Mouse (Mus musculus): ENCODE measurements around the gene Rack1.

The Rack1 gene

DNA sequence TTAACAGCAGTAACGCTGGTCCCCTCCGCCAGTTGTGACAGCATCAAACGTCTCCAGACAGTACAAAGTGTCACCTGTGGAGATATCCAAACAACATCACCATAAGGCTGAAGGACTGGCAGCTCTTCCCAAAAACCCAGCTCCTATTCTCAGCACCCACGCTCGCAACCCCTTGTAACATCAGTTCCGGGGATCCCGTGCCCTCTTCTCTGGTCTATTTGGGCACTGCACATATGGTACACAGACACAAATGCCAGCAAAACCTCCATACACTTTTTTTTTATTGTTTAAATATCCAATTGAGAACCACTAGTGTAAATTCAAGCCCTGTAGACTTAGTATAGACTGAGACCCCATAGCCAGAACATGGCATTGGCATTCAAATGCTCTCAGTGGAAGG lies 4.9 kb upstream of the Rack1 start:
- no peak for DNase-seq (ENCODE audit: low spot score)

DNA sequence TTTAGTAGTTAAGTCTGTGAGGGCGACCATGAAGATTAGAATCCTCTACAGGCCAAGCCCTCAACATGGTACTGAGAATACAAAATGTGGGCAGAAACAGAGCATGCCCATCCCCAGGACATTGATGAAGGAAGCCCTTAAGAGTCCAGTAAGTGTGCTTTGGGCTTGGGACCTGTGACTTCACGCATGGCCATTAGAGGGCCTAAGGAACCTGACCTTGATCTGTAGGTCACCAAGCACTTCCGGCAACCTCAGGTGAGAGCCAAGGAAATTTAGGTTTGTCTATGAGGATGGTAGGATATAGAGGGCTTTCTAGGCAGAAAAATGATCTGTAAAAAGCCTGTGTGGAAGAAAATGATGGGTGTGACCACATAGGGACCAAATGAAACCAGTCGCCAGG lies 3.8 kb upstream of the Rack1 start:
- no peak for DNase-seq (ENCODE audit: low spot score)

DNA sequence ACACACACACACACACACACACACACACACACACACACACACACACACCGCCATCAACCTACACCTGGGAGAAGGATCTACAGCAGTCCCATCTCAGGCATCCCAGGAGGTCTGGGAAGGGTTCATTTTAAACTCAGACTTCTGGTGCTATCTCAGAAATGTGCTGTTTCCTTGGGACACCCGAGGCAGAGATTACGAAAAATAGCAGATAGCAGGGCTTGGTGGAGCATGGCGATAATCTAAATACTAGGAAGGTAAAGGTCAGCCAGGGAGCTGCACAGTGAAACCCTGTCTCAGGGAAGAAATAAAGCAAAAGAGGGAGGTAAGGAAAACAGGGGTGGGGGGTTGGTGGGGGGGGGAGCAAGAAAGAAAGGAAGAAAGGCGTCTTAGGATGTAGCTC lies 2.8 kb upstream of the Rack1 start:
- DNase-seq (ENCODE audit: low spot score) = no peak

DNA sequence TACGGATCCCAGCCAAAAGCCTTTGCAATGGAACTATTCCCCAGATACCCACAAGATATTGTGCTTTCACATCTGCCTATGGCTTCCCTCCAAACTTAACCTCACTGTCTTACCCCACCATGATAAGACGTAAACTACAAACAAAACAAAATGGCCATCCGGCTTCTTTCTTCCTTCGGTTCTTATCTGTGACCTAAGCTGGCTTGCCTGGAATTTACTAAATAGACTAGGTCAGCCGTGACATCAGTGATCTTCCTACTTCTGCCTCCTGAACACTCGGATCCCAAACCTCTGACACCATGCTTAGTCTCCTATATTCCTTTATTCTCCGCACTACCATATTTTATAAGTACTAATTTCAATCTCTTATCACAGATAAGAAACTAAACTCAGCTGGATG lies 1.8 kb upstream of the Rack1 start:
- no peak for DNase-seq (ENCODE audit: low spot score)

DNA sequence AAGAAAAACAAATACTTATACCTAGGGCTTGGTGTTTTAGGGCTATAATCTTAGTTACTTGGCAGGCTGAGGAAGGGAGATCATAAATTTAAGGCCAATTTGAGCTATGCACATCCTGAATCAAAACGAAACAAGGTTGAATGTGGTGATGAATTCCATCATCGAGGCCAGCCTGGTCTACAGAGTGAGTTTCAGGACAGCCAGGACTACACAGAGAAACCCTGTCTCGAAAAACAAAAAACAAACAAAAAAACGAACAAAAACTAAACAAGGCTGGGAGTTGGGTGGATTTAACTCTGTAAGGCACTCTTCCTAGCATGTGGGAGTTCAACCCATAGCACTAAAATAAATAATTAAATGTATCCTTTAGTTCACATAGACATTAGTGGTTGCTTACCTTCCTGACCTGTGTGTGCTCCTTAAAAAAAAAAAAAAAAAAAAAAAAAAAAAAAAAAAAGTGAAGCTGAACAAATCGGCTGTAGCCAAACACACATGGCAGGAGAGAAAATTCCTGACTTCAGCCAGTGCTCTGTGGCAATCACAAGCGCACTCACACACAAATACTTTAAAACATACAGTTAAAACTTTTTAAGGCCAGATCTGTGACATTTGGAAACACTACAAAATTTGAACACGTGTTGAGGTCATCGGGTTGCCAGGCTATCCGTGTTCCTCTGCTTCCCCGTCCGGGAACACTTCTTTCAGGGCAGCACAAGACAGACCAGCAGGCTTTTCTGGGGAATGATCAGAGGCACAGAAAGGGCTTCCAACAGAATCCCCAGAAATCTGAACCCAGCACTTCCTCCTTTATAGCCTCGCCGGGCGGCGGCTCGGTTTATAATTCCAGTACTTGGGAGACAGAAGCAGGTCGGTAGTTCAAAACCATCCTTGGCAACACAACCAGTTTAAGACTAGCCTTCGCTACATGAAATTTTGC lies 880 bp upstream of the Rack1 start:
- no peak for DNase-seq (ENCODE audit: low spot score)

DNA sequence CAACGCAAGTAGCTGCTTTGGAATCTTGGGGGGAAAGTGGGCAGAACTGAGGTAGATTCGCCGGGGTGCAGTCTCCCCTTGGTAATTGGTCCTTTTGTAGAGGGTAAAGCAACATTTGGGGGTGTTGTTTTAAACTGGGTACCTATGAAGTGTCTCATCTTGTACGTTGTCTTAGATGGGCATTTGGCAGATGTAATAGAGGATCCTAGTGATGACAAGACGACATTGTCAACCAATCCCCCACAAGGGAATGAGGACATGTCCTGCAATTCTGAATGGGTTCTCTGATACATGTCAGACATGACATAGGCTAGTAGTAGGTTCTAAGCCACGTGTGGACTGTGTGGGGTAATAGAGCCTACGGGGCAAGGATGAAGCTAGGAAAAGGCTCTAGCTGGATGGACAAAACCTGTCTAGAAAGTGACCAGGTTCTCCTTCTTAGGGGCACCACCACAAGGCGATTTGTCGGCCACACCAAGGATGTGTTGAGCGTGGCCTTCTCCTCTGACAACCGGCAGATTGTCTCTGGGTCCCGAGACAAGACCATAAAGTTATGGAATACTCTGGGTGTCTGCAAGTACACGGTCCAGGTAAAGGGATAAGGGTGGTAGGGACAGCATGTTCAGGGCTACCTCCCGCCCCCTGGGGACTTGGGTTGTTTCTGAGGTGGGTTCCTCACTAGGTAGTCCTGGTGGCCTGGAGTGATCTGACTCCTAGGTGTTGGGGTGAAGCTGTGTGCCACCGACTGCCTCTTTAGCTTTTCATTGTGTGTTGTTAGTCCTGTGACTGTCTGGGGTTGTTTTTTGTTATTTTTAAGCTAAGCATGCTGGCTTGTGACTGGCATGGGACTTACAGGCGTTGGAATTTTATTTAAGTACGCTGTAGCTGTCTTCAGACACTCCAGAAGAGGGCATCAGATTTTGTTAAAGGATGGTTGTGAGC lies 2.0 kb downstream of the Rack1 start:
- no peak for DNase-seq (ENCODE audit: low spot score)

DNA sequence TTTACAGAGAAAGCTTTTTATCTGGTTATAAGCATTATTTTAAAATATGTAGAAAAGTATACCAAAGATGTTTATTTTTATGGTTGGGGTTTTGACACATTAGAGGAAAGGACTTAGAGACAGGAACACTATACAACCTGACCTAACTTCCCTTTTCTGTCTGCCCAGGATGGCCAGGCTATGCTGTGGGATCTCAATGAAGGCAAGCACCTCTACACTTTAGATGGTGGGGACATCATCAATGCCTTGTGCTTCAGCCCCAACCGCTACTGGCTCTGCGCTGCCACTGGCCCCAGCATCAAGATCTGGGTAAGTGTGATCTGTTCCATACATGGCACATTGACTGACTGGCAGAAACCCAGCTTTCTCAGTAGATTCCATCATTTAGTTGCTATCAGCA lies 3.9 kb downstream of the Rack1 start:
- no peak for DNase-seq (ENCODE audit: low spot score)

DNA sequence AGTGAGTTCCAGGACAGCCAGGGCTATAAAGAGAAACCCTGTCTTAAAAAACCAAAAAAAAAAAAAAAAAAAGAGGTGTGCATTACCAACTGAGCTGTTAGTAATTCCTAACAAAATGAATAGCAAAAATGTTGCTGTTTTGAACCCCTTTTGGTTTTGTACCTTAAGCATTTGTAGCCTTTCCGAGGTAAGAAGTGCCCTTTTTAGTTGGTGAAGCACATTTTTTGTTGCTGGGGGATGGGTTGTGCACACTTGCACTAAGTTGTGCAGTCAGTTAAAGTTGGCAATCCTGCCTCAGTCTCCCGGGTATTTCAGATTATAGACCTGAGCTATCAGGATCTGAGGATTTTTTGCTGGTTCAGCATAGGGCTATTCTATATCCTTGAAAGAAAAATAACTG lies 4.8 kb downstream of the Rack1 start:
- DNase-seq (ENCODE audit: low spot score) = no peak

DNA sequence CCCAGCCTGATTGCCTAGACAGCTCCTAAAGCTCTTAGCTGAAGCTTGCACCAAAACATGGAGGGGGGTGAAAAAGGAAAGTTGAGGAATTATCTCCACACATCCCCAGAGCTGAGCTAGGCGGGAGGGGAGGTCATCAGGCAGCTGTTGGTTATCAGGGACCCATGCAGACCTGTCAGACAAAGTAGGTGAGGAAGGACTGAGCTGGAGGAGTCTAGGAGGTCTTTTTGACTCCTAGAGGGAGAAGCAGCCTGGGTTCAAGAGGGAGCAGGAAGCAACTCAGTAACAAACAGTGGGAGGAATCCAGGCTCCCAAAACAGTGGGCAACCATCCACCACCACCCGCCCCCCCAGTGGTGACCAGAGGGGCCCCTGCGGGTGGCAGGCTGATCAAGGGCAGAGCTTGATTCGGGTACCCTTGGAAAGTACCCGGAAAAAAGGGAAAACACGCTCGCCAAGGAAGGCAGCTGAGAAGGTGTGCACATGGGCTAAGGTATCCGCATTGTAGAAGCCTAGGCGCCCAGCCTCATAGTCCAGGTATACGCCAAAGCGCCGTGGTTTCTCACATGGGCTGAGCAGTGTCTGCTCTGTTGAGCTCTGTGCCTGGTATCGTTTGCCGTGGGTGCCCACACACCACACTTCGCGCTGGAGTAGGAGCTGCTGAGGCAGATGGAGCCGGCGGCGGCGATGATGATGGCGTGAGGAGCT lies 6.9 kb downstream of the Rack1 start:
- DNase-seq (ENCODE audit: low spot score) = no peak

DNA sequence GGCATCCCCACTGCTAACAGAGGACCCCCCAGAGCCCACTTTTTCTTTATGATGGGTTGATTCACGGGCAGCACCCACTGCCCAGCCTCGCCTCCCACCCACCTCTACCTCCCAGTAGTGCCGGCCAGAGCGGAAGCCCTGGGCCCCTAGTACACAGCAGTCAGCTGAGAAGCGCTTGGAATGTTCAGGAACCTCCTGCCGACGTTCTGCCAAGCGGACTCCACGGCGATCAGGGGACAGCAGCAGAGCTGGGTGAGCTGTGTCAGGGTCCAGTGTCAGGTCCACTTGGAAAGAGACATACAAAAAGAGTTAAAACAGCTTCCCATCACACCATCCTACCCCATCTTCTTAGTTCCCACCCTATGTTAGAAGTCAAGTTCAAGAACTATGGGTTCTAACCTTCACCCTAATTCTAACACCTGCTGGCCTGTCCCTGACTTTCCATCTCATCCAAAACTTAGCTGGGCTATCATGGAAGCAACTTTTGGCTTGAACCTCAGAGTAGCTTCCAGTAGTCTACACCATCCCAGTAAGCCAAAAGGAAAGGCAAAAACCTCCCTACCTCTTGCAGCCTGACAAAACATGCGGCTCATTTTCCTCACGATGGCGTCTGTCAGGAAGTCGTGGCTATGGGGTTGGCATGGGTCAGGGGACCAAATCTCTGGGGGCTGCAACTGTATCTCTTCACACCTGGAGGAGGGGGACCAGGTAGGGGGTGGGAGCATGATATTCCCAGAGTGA lies 7.6 kb downstream of the Rack1 start:
- no peak for DNase-seq (ENCODE audit: low spot score)

DNA sequence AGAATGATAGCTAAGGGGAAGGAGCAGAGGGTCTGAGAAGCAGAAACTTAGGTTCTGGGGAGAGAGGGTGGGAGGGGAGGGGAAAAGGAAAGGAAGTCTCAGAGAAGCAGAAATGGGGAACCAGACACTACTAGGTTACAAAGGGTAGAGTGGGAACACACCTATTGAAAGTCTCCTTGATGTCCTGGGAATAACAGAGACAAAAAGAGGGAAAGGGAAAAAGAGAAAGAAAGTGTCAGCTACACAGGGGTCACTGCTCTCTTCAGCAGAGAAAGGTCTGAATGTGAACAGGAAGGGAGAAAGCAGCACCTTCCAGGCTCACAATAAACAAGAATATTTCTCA lies 8.1 kb downstream of the Rack1 start:
- no peak for DNase-seq (ENCODE audit: low spot score)

DNA sequence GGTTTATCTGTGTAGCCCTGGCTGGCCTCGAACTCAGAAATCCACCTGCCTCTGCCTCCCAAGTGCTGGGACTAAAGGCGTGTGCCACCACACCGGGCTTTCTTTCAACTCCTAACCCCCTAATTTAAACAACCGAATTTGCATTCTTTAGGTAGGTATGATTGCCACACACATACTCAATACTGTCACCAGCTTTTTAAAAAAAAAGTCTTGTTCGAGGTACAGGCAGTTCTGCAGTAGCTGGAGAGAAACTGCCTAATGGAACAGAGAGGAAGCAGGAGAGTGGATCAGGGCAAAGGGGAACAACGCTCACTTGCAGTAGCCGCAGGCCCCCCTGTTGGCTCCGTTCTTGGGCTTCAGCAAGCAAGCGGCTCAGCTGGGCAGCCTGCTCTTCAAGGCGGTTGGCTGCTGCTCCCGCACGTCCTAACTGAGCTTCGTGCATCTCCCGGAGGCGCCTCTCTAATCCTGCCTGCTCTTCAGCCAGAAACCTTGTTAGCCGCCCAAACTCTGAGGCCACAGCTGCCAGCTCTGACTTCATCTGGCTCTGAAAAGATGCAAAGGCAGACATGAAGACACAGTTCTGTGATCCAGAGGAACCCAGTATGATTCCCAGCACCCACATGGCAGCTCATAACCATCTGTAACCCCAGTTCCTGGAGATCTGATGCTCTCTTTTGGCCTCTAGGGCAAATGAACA lies 8.8 kb downstream of the Rack1 start:
- no peak for DNase-seq (ENCODE audit: low spot score)

DNA sequence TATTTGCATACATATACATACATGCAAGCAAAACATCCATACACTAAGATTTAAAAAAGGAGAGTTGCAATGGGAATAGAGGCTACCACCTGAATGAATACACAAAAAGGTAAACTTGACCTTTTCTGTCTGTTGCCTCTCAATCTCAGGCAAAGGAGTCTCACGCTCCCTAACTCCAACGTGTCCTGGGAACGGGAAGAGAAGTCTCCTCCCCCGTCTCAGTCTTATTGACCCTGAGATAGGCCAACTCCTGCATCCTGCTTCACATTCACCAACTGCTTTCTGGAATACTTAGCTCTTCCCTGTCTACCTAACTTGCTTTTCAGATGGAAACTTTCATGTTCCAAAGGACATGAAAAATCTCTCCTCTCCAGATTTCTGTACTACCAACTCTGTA lies 9.3 kb downstream of the Rack1 start:
- no peak for DNase-seq (ENCODE audit: low spot score)

DNA sequence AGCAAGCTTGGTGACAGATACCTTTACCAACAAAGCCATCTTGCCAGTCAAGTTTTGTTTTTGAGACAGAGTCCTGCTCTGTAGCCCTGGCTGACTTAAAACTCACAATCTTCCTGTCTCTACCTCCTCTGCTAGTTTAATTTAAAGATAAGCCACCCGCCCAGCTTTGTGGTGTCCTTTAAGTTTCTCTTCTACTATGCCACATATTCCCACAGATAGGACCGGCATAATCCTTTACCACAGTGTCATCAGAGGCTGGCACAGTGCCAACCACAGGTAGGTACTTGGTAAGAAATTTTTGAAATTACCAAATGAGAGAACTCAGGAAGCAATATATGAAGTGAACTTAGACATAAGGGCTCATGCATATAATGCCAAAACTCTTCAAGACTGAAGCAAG lies 10.0 kb downstream of the Rack1 start:
- no peak for DNase-seq (ENCODE audit: low spot score)

DNA sequence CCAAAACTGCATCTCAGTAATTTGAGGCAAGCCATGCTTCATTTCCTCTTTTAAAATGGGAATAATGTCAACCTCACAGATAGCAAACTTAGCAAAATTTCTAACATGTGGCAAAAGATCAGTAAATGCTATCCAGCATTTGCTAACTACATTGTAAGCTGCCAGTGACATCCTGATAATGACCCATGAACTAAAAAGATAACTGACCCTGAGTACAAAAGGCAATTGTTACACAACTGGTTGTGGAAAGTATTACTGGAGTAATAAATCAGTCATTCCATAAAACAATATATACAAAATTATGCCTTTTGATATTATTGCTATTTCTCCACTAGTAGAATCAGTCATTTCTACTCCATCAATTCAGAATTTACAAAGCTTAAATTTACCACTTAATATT lies 13.7 kb downstream of the Rack1 start:
- no peak for DNase-seq (ENCODE audit: low spot score)

DNA sequence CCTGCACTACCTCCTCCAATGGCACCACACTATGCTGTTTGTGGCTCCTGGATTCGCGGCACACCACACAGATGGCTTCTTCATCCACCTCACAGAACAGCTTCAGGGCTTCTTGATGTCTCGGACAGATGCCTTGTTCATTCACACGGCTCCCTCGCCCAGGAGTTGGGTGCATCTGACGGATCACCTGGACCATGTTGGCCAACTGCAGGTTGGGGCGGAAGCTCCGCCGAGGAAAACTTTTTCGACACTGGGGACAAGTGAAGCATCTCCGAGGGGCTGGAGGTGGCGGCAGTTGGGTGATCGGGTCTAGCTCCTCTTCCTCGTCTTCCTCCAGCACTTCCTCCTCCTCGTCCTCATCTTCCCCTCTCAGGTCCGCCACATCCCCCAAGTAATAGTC lies 15.7 kb downstream of the Rack1 start:
- DNase-seq (ENCODE audit: low spot score) = no peak

DNA sequence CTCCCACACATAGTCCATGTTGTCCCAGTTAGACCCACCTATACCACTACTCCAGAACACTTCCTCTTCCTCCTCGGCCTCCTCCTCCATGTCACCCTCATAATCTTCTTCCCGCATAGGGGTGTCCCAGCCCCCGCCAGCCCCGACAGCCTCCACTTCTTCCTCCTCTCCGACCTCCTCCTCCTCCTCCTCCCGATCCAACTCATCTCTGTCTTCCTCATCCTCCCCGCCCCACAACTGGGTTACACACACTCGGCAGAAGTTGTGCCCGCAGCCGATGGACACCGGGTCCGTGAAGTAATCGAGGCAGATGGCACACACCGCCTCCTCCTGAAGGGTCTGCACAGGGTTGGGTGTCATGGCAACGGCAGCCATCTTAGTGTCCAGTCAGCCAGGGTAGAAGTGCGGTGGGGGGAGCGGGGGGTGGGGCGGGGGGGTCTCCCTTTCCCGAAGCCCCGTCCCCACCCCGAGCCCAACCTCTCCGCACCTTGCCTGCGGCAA lies 16.2 kb downstream of the Rack1 start:
- peak; percentile 78 for DNase-seq (ENCODE audit: low spot score)

DNA sequence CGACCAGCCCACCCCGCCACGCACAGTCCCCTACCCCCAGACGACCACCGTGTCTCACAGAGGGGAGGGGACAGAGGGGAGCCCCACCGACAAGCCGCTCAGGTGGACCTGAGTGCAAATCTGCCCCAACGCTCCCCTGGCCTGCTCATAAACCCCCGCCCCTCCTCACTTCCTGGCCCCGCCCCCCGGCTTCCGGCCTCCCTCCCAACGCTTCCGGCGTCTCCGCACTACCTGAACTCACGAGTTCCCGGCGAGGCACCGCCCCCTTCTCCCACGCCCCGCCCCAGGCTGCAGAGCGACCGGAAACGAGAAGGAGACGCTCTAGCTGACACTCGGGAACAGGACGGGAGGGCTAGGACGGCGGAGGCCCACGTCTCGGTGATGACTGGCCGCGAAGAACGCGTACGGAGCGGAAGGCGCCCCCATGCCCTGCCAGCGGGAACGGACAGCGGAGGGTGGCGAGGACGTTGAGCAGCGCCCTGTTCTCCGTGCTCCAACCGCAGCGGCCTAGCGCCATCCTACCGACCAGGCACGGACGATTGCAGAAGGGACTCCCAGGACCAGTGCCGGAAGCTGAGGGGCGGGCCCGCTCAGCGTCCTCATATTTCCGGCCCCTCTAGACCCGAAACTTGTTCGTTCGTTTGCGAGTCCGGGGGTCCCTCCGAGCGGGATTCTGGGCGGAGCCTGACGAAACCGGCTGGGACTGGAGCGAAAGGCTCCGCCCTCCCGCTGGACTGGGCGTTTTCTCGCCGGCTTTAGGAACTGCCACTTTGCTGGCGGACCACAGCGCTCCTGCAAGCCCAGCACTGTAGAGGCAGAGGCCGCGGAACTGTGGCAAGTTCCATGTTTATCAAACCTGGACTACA lies 16.9 kb downstream of the Rack1 start, which contains the start of gene Trim41:
Gene Trim41, minus strand, starts transcription at position 554 of the 866 bp plus-strand sequence.
- DNase-seq (ENCODE audit: low spot score) = peak; percentile 98

DNA sequence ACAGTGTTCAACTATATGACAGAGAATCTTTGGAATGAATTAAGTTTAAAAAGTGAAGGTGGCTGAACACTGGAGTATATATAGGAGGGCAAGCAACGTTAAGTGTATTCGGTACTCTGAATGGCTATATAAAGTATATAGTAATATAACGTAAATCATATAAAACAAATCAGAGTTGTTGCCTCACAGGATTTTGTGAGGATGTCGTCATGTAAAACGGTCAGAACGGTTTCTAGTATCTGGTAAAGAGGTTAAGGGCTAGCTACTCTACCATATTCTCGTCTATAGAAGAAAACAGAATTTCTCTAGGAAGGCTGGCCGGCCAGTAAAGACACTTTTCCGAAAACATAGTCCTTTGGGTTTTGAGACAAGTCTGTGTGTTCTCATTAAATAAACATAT lies 17.7 kb downstream of the Rack1 start:
- no peak for DNase-seq (ENCODE audit: low spot score)

DNA sequence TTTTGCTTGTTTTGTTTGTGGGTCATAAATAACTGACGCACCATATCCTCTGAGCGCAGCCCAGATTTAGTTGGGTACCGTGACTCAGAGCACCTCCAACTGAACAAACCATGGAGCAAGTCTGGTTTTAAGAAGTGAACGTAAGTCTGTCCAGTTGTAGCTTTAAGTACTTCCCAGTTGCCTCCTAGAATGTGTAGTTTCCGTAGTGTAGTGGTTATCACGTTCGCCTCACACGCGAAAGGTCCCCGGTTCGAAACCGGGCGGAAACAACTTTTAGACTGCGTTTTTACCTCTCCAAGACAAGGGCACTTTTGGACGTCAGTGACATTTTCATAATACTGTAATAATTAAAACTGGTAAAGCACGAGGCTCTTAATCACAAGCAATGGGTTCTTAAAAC lies 18.2 kb downstream of the Rack1 start:
- peak; percentile 99 for DNase-seq (ENCODE audit: low spot score)

All from retina, embryonic 14.5 days (tissue).